Mouse (Mus musculus) embryo, embryonic 9.5 days (tissue): ENCODE data around the gene F3.

Source experiments
- DNase-seq: peaks from one replicate; pipeline ENCODE4 v3.0.0-alpha.2; 2017; ENCODE audit errors: extremely low spot score

F3 gene

GRCm38 (mm10) chr3:121707106-121707505 lies 16.2 kb upstream of the F3 start:
- no peak for DNase-seq

- no peak for DNase-seq
These were observed 12.3 kb upstream of the F3 start for GRCm38 (mm10) chr3:121710894-121711531.

- DNase-seq, result no peak
These were observed 11.1 kb upstream of the F3 start for GRCm38 (mm10) chr3:121712222-121712621.

- DNase-seq, result no peak
These were observed 10.1 kb upstream of the F3 start for GRCm38 (mm10) chr3:121713151-121713701.

- no peak for DNase-seq
These were observed 9.5 kb upstream of the F3 start for GRCm38 (mm10) chr3:121713816-121714215.

- no peak for DNase-seq
These were observed 8.9 kb upstream of the F3 start for GRCm38 (mm10) chr3:121714461-121714860.

- DNase-seq, result no peak
These were observed 8.0 kb upstream of the F3 start for GRCm38 (mm10) chr3:121715336-121715735.

- no peak for DNase-seq
These were observed 7.4 kb upstream of the F3 start for GRCm38 (mm10) chr3:121715741-121716459.

- no peak for DNase-seq
These were observed 6.9 kb upstream of the F3 start for GRCm38 (mm10) chr3:121716480-121716879.

GRCm38 (mm10) chr3:121718679-121719078 lies 4.7 kb upstream of the F3 start:
- DNase-seq, result no peak

- no peak for DNase-seq
These were observed 3.6 kb upstream of the F3 start for GRCm38 (mm10) chr3:121719701-121720100.

- no peak for DNase-seq
These were observed 2.3 kb upstream of the F3 start for GRCm38 (mm10) chr3:121720801-121721690.

- DNase-seq, result no peak
These were observed 1.7 kb upstream of the F3 start for GRCm38 (mm10) chr3:121721691-121722070.

GRCm38 (mm10) chr3:121723968-121724524 lies 709 bp downstream of the F3 start:
- DNase-seq, result no peak

GRCm38 (mm10) chr3:121724553-121724952 lies 1.2 kb downstream of the F3 start:
- no peak for DNase-seq

- no peak for DNase-seq
These were observed 2.3 kb downstream of the F3 start for GRCm38 (mm10) chr3:121725651-121726050.

GRCm38 (mm10) chr3:121729678-121730077 lies 6.3 kb downstream of the F3 start:
- DNase-seq, result no peak

- DNase-seq, result no peak
These were observed 12.2 kb downstream of the F3 start for GRCm38 (mm10) chr3:121735542-121735941.

- peak; percentile 77 for DNase-seq
These were observed 12.8 kb downstream of the F3 start for GRCm38 (mm10) chr3:121736025-121736744.

- DNase-seq, result no peak
These were observed 14.1 kb downstream of the F3 start for GRCm38 (mm10) chr3:121737453-121737852.

- no peak for DNase-seq
These were observed 14.6 kb downstream of the F3 start for GRCm38 (mm10) chr3:121737901-121738300.
